In genomic region chr8:65661885-65662284, GRCm38 (mm10) we compare ENCODE assay signal across 23 mouse cellular contexts.
"Had no signal": no experiment of that assay in that cellular context is flagged by ENCODE, and none has a peak within 500 bp of the region (broad histone marks: within the 10 kb centered on the region; RNA-seq: fewer than 3 reads in every experiment).

No protein-coding gene starts in this region.

- H3K9me3 ChIP-seq: heart, embryonic 15.5 days; hindbrain, embryonic 13.5 days; hindbrain, embryonic 15.5 days; limb, embryonic 10.5 days; limb, embryonic 12.5 days had no signal

- H3K4me1 ChIP-seq: heart, embryonic 13.5 days; heart, embryonic 15.5 days; hindbrain, embryonic 13.5 days; hindbrain, embryonic 15.5 days; limb, embryonic 10.5 days; limb, embryonic 12.5 days had no signal

- DNase-seq: gastrocnemius, postnatal 14 days; gastrocnemius, postnatal 36 days; heart, adult 11 months; heart, adult 2 months; heart, postnatal 14 days; heart, postnatal 36 days; kidney, adult 18-20 months; kidney, adult 8-10 months; kidney, postnatal 10 days; kidney, postnatal 25 days; kidney, postnatal 4 days; liver had no signal

- H3K36me3 ChIP-seq: heart, embryonic 13.5 days; heart, embryonic 15.5 days; hindbrain, embryonic 13.5 days; hindbrain, embryonic 15.5 days; limb, embryonic 10.5 days; limb, embryonic 12.5 days had no signal

- H3K9ac ChIP-seq: heart, embryonic 13.5 days; heart, embryonic 15.5 days; hindbrain, embryonic 13.5 days; hindbrain, embryonic 15.5 days; limb, embryonic 12.5 days had no signal

- H3K27ac ChIP-seq: heart, adult 2 months; heart, embryonic 13.5 days; heart, embryonic 15.5 days; hindbrain, embryonic 13.5 days; hindbrain, embryonic 15.5 days; hindbrain, postnatal 0 days; layer of hippocampus, adult 2 months; left cerebral cortex, adult 2 months; limb, embryonic 10.5 days; limb, embryonic 12.5 days had no signal

- H3K4me3 ChIP-seq: heart, adult 2 months; heart, embryonic 13.5 days; heart, embryonic 15.5 days; hindbrain, embryonic 13.5 days; hindbrain, embryonic 15.5 days; layer of hippocampus, adult 2 months; left cerebral cortex, adult 2 months; limb, embryonic 10.5 days; limb, embryonic 12.5 days had no signal

- ATAC-seq: hindbrain, postnatal 0 days; intestine, postnatal 0 days had no signal

- H3K4me2 ChIP-seq: heart, embryonic 11.5 days; heart, embryonic 13.5 days; heart, embryonic 15.5 days; hindbrain, embryonic 13.5 days; hindbrain, embryonic 15.5 days; limb, embryonic 12.5 days had no signal

- H3K27me3 ChIP-seq: heart, embryonic 13.5 days; heart, embryonic 15.5 days; hindbrain, embryonic 13.5 days; hindbrain, embryonic 15.5 days; limb, embryonic 12.5 days had no signal
